Comparison of ENCODE assay signal across 8 mouse cellular contexts in genomic region chr8:122617947-122618546, GRCm38 (mm10). TPM values are rescaled to one million over a fixed set of nuclear protein-coding genes. Genes with fewer than 3 reads are reported as not detected.
DNase-seq lines count a peak whose midpoint lies in the region; ATAC-seq lines count a peak whose summit lies in the region.
"Had no signal": no experiment of that assay in that cellular context is flagged by ENCODE, and none has a peak within 500 bp of the region (broad histone marks: within the 10 kb centered on the region; RNA-seq: fewer than 3 reads in every experiment).

No protein-coding gene starts in this region.

- 0 out of 2 replicates have a peak, but pooled peaks cover 7% of the 10 kb centered on the region for H3K36me3 ChIP-seq in midbrain, embryonic 13.5 days

- ATAC-seq in activated CD4-positive, CD25-positive, alpha-beta regulatory T cell, adult 4 months = peak; percentile 49
- ATAC-seq in midbrain, embryonic 13.5 days = peak; percentile 31

- H3K9ac ChIP-seq in midbrain, embryonic 13.5 days (replicated peaks) = no peak overlapping the region
- H3K9ac ChIP-seq: limb, embryonic 15.5 days had no signal

- no peaks in the 10 kb centered on the region for H3K9me3 ChIP-seq in midbrain, embryonic 13.5 days
- H3K9me3 ChIP-seq: limb, embryonic 15.5 days had no signal

- H3K4me3 ChIP-seq in midbrain, embryonic 13.5 days (replicated peaks) = no peak overlapping the region
- H3K4me3 ChIP-seq: limb, embryonic 15.5 days had no signal

- H3K27ac ChIP-seq in midbrain, embryonic 13.5 days = no peak overlapping the region; the same call in 1 of the 2 replicates

- H3K27me3 ChIP-seq in midbrain, embryonic 13.5 days = no peaks in the 10 kb centered on the region
- H3K27me3 ChIP-seq: limb, embryonic 15.5 days had no signal

- WGBS in midbrain, embryonic 13.5 days = 32% methylated on average over 5 of the region's 7 CpGs

- peak; percentile 80 for DNase-seq in cerebellum, adult 9-11 months
- peak; percentile 67 to 71 for DNase-seq in frontal cortex, postnatal 25 days (ENCODE audit: low spot score in 2 of 2)
- peak; percentile 89 for DNase-seq in induced T-regulatory cell, adult 2 months (ENCODE audit: low read depth)
- DNase-seq in left cerebral cortex, postnatal 4 days = peak; percentile 86
- peak; percentile 76 for DNase-seq in spleen, adult 12 weeks (ENCODE audit: low spot score)

- peaks cover 17% of the 10 kb centered on the region for H3K4me1 ChIP-seq in midbrain, embryonic 13.5 days (replicated peaks)

- no peak overlapping the region for H3K4me2 ChIP-seq in midbrain, embryonic 13.5 days (replicated peaks)
- H3K4me2 ChIP-seq: limb, embryonic 15.5 days had no signal

- intact Hi-C loops in left cerebral cortex, postnatal 4 days (cut with DNase I) = loop anchor here (5.0 kb wide), 1 partner anchor 214 kb away; no protein-coding TSS in a partner anchor

RNA-seq across cellular contexts. Expression of gene Pabpn1l, which starts 4.5 kb away (rescaled TPM):
- polyA plus RNA-seq in activated CD4-positive, CD25-positive, alpha-beta regulatory T cell, adult 4 months (2017; shearing (Covaris generic)) = not detected
- not detected for total RNA-seq in left cerebral cortex, postnatal 4 days (2021)
- polyA plus RNA-seq in midbrain, embryonic 13.5 days (2015; fragmentation: Nextera tagmentation; extraction: Ambion mirVana) = not detected in 2 replicates
- polyA plus RNA-seq: limb, embryonic 15.5 days had no signal

RNA-seq across cellular contexts. Expression of gene Trappc2l, which starts 6.6 kb away (rescaled TPM):
- polyA plus RNA-seq in activated CD4-positive, CD25-positive, alpha-beta regulatory T cell, adult 4 months (2017; shearing (Covaris generic)) = 10 to 100 TPM; 46.3 to 78.4 TPM
- total RNA-seq in left cerebral cortex, postnatal 4 days (2021) = 10 to 100 TPM; 63.8 to 74.6 TPM
- 98.5 and 102 TPM in 2 replicates for polyA plus RNA-seq in midbrain, embryonic 13.5 days (2015; fragmentation: Nextera tagmentation; extraction: Ambion mirVana)

RNA-seq across cellular contexts. Expression of gene Galns, which starts 6.8 kb away (rescaled TPM):
- 10 to 100 TPM in 1 of 2 experiments, 1 to 10 TPM in 1; 9.8 to 10.5 TPM for polyA plus RNA-seq in activated CD4-positive, CD25-positive, alpha-beta regulatory T cell, adult 4 months (2017; shearing (Covaris generic))
- 10 to 100 TPM; 10.3 to 10.7 TPM for total RNA-seq in left cerebral cortex, postnatal 4 days (2021)
- polyA plus RNA-seq in midbrain, embryonic 13.5 days (2015; fragmentation: Nextera tagmentation; extraction: Ambion mirVana) = 3.9 and 4.7 TPM in 2 replicates

RNA-seq across cellular contexts. Expression of gene Aprt, which starts 41.3 kb away (rescaled TPM):
- 100 to 1,000 TPM; 168 to 203 TPM for polyA plus RNA-seq in activated CD4-positive, CD25-positive, alpha-beta regulatory T cell, adult 4 months (2017; shearing (Covaris generic))
- 100 to 1,000 TPM; 101 to 102 TPM for total RNA-seq in left cerebral cortex, postnatal 4 days (2021)
- 136 and 152 TPM in 2 replicates for polyA plus RNA-seq in midbrain, embryonic 13.5 days (2015; fragmentation: Nextera tagmentation; extraction: Ambion mirVana)

RNA-seq across cellular contexts. Expression of gene Cdt1, which starts 50.2 kb away (rescaled TPM):
- 10 to 100 TPM; 10.4 to 13.0 TPM for polyA plus RNA-seq in activated CD4-positive, CD25-positive, alpha-beta regulatory T cell, adult 4 months (2017; shearing (Covaris generic))
- 1 to 10 TPM; 5.9 to 6.9 TPM for total RNA-seq in left cerebral cortex, postnatal 4 days (2021)
- polyA plus RNA-seq in midbrain, embryonic 13.5 days (2015; fragmentation: Nextera tagmentation; extraction: Ambion mirVana) = 13.8 and 14.1 TPM in 2 replicates
